Mouse (Mus musculus): ENCODE data around the gene BC024063.
"Not testable (repeated sequence)": the region's sequence is repeated elsewhere in the genome, so short reads cannot be mapped to it uniquely, and the experiment has no call there.

BC024063 gene

GRCm38 (mm10) chr10:82082728-82083621 lies at the start of gene BC024063:
Gene BC024063 (plus strand): TSS chr10:82083353.
- POLR2A ChIA-PET, result interaction anchor here in 2 of 4 experiments (0.7 to 1.2 kb wide), 3 partner anchors 45 to 95 kb away, joined by 4 to 7 read pairs (median 5); partner anchors contain the start of gene AU041133 (in 1 of the 2)
- CTCF ChIA-PET, result not testable (repeated sequence)

GRCm38 (mm10) chr10:82042191-82042590 lies 41.0 kb upstream of the BC024063 start:
- ChIA-PET CTCF (interaction anchor here in 1 of 4 experiments (1.0 kb wide), 1 partner anchor 38 kb away, joined by 3 read pairs; no protein-coding TSS in a partner anchor), POLR2A (interaction anchor here in 1 of 4 experiments (0.8 to 1.2 kb wide), 2 partner anchors 86 to 151 kb away, joined by 3 read pairs; no protein-coding TSS in a partner anchor)

- POLR2A ChIA-PET, result interaction anchor here in 3 of 4 experiments (1.2 to 3.5 kb wide), 8 partner anchors 9 to 718 kb away, joined by 3 to 18 read pairs (median 10); partner anchors contain the start of genes AU041133 (in 2 of the 3), Gm4924 (in 1 of the 3) and Nfyb (in 1 of the 3)
- CTCF ChIA-PET, result interaction anchor here in 3 of 4 experiments (0.5 to 1.5 kb wide), 4 partner anchors 124 to 1990 kb away, joined by 3 to 4 read pairs (median 3); no protein-coding TSS in a partner anchor
Measured at GRCm38 (mm10) chr10:82046603-82047002, 36.5 kb upstream of the BC024063 start.

GRCm38 (mm10) chr10:82047597-82048459 lies 35.3 kb upstream of the BC024063 start, which contains the start of gene Zfp873:
Gene Zfp873 (plus strand): TSS chr10:82048123.
- POLR2A ChIA-PET, result interaction anchor here (0.6 to 3.5 kb wide), 41 partner anchors 8 to 811 kb away, joined by 3 to 18 read pairs (median 4); partner anchors contain the start of genes AU041133 (in 3 of the 4), Zfp938 (in 2 of the 4), 1190007I07Rik (in 1 of the 4) and Gm10778 (in 1 of the 4)

GRCm38 (mm10) chr10:82048460-82048804 lies 34.7 kb upstream of the BC024063 start:
- CTCF ChIA-PET, result interaction anchor here in 3 of 4 experiments (0.6 to 1.8 kb wide), 5 partner anchors 11 to 717 kb away, joined by 3 to 8 read pairs (median 4); no protein-coding TSS in a partner anchor
- POLR2A ChIA-PET, result interaction anchor here in 3 of 4 experiments (0.6 to 3.5 kb wide), 38 partner anchors 9 to 810 kb away, joined by 3 to 18 read pairs (median 4); partner anchors contain the start of genes AU041133 (in 3 of the 3), Zfp938 (in 2 of the 3), 1190007I07Rik (in 1 of the 3) and Gm10778 (in 1 of the 3)

More at GRCm38 (mm10) chr10:82047597-82048459, 35.3 kb upstream of the BC024063 start, which contains the start of gene Zfp873:
- CTCF ChIA-PET, result interaction anchor here in 3 of 4 experiments (0.6 to 1.8 kb wide), 5 partner anchors 10 to 716 kb away, joined by 3 to 8 read pairs (median 4); no protein-coding TSS in a partner anchor

GRCm38 (mm10) chr10:82083622-82083971 lies 444 bp downstream of the BC024063 start:
- POLR2A ChIA-PET, result interaction anchor here in 2 of 4 experiments (0.7 to 1.2 kb wide), 3 partner anchors 44 to 94 kb away, joined by 4 to 7 read pairs (median 5); partner anchors contain the start of gene AU041133 (in 1 of the 2)
- CTCF ChIA-PET, result not testable (repeated sequence)

- POLR2A ChIA-PET, result interaction anchor here in 3 of 4 experiments (0.6 to 1.6 kb wide), 8 partner anchors 9 to 74 kb away, joined by 3 to 17 read pairs (median 4); partner anchors contain the start of gene AU041133 (in 2 of the 3)
- CTCF ChIA-PET, result no interaction called here
Measured at GRCm38 (mm10) chr10:82117206-82117605, 34.1 kb downstream of the BC024063 start.

GRCm38 (mm10) chr10:82127850-82128401 lies 44.8 kb downstream of the BC024063 start, which contains the start of gene AU041133:
Gene AU041133 (plus strand): TSS chr10:82128013.
- ChIA-PET POLR2A (interaction anchor here (0.6 to 3.8 kb wide), 61 partner anchors 8 to 1867 kb away, joined by 3 to 23 read pairs (median 5); partner anchors contain the start of genes Zfp873 (in 3 of the 4), Gm4924 (in 2 of the 4), Zfp938 (in 2 of the 4) and 1190007I07Rik (in 1 of the 4)), CTCF (interaction anchor here in 1 of 4 experiments (1.2 kb wide), 1 partner anchor 577 kb away, joined by 3 read pairs; no protein-coding TSS in a partner anchor)

- POLR2A ChIA-PET, result no interaction called here
- CTCF ChIA-PET, result no interaction called here
Measured at GRCm38 (mm10) chr10:82145282-82145681, 62.1 kb downstream of the BC024063 start.

- POLR2A ChIA-PET, result interaction anchor here (0.8 to 2.2 kb wide), 10 partner anchors 15 to 206 kb away, joined by 3 to 13 read pairs (median 4); partner anchors contain the start of genes AU041133 (in 3 of the 4) and Gm4924 (in 1 of the 4)
- CTCF ChIA-PET, result no interaction called here
Measured at GRCm38 (mm10) chr10:82147571-82147970, 64.4 kb downstream of the BC024063 start.

Data from embryonic stem cell, embryonic (primary cell).